Mouse (Mus musculus) embryonic facial prominence, embryonic 12.5 days (tissue): Measurements from ENCODE around the gene St3gal2. TPM values are rescaled to one million over a fixed set of nuclear protein-coding genes. Genes with fewer than 3 reads are reported as not detected.
"Not testable (repeated sequence)": the region's sequence is repeated elsewhere in the genome, so short reads cannot be mapped to it uniquely, and the experiment has no call there.

Experiments
- ATAC-seq: fragments of 200-750 bp; cut with Nextera tagmentation; 2 replicates; pipeline ENCODE4 v1.8.0; 2017; ENCODE audit not compliant: insufficient number of reproducible peaks, insufficient read depth, low FRiP score, low TSS enrichment
- H3K27ac ChIP-seq: fragments of 300-500 bp; sonication (generic); 2 replicates; pipeline ENCODE4 v1.5.1; 2016; ENCODE audit warnings: mild to moderate bottlenecking
- H3K27me3 ChIP-seq: fragments of 300-500 bp; sonication (generic); 2 replicates; pipeline ENCODE4 v1.6.1; 2016; ENCODE audit warnings: mild to moderate bottlenecking, moderate library complexity
- H3K36me3 ChIP-seq: fragments of 300-500 bp; sonication (generic); 2 replicates; pipeline ENCODE4 v1.6.1; 2016; ENCODE audit warnings: mild to moderate bottlenecking
- H3K4me1 ChIP-seq: fragments of 300-500 bp; sonication (generic); 2 replicates; pipeline ENCODE4 v1.6.1; 2016
- H3K4me2 ChIP-seq: fragments of 300-500 bp; sonication (generic); replicated peaks from 2 replicates; pipeline ENCODE4 v1.6.1; 2016; ENCODE audit warnings: mild to moderate bottlenecking, moderate library complexity
- H3K4me3 ChIP-seq: fragments of 300-500 bp; sonication (generic); 2 replicates; pipeline ENCODE4 v1.5.1; 2016; ENCODE audit warnings: mild to moderate bottlenecking
- H3K9ac ChIP-seq: fragments of 300-500 bp; sonication (generic); 2 replicates; pipeline ENCODE4 v1.6.1; 2016; ENCODE audit warnings: mild to moderate bottlenecking, moderate library complexity
- H3K9me3 ChIP-seq: fragments of 300-500 bp; sonication (generic); 2 replicates; pipeline ENCODE4 v1.6.1; 2016; ENCODE audit warnings: mild to moderate bottlenecking, moderate library complexity
- WGBS: fragments of 180-500 bp; shearing (Covaris S2); methylation state at CpG from one replicate; pipeline ENCODE4 v1.1.7; 2016; 5-methylcytosine and 5-hydroxymethylcytosine counted together
- polyA plus RNA-seq: library from polyadenylated mRNA; unstranded; fragments of >200 nt; fragmentation: Nextera tagmentation; extraction: Ambion mirVana; gene quantifications from 2 replicates; pipeline ENCODE4 v1.2.1, GENCODE M21; 2016

The St3gal2 gene
- polyA plus RNA-seq, 1 experiment from 2014 or later: 45.5 TPM

DNA sequence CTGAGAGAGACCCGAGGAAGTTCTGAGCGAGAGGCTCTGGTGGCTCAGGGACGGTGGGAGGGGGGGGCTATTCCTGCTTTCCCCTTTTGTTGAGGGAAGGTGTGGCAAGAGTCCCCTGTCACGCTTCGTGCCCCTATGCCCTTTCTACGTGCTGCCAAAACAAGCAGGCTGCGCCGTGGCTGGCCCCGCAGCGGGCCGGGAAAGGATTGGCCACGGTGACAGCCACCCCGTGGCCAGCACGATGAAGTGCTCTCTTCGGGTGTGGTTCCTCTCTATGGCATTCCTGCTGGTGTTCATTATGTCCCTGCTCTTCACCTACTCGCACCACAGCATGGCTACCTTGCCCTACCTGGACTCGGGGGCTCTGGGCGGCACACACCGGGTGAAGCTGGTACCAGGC, 37.7 kb downstream of the St3gal2 start:
- H3K36me3 ChIP-seq: peaks cover 48% of the 10 kb centered on the region

DNA sequence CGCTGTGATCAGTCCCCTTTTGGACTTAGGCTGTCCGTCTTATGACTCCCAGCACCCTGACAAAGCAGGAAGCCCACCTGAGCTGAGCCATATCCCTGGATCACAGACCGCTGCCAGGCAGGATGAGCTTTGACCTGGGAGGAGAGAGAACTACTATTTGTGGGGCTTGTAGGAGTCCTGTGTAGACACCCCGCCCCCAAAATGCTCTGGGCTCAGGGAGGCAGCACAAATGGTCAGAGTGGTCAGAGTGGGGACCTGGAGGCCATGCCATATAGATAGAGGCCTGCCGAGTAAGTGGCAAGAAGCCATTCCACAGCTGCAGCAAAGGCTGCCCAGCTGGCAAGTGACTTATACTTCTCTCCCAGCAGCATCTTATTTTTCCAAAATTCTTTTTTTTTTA, 38.4 kb downstream of the St3gal2 start:
- Histone ChIP-seq H3K36me3 (peaks cover 53% of the 10 kb centered on the region), H3K4me1 (no peaks in the 10 kb centered on the region), H3K27me3 (no peaks in the 10 kb centered on the region), H3K4me3 (no peak overlapping the region), H3K4me2 (no peak overlapping the region), H3K9me3 (no peaks in the 10 kb centered on the region), H3K27ac (no peak overlapping the region), H3K9ac (no peak overlapping the region)
- ATAC-seq: no peak
- 91% methylated on average over 5 of the region's 5 CpGs for WGBS

More for the DNA sequence above, 37.7 kb downstream of the St3gal2 start:
- H3K4me3 ChIP-seq: no peak overlapping the region
- no peak overlapping the region for H3K9ac ChIP-seq
- no peaks in the 10 kb centered on the region for H3K4me1 ChIP-seq
- ATAC-seq: no peak
- no peak overlapping the region for H3K27ac ChIP-seq
- 93% methylated on average over 19 of the region's 19 CpGs for WGBS
- no peak overlapping the region for H3K4me2 ChIP-seq
- H3K27me3 ChIP-seq: no peaks in the 10 kb centered on the region
- no peaks in the 10 kb centered on the region for H3K9me3 ChIP-seq

DNA sequence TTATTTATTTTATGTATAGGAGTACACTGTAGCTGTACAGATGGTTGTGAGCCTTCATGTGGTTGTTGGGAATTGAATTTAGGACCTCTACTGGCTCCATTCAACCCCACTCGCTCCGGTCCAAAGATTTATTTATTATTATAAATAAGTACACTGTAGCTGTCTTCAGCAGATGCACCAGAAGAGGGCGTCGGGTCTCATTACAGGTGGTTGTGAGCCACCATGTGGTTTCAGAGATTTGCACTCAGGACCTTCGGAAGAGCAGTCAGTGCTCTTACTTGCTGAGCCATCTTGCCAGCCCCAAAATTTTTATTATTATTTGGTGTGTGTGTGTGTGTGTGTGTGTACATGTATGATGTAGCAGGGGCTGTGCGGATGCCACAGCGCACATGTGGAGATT, 38.8 kb downstream of the St3gal2 start:
- not testable (repeated sequence) for H3K4me2 ChIP-seq, H3K9ac ChIP-seq, ATAC-seq, H3K27me3 ChIP-seq, H3K4me3 ChIP-seq, H3K4me1 ChIP-seq, H3K27ac ChIP-seq, H3K9me3 ChIP-seq
- 95% methylated on average over 7 of the region's 7 CpGs for WGBS
- peaks cover 54% of the 10 kb centered on the region for H3K36me3 ChIP-seq

DNA sequence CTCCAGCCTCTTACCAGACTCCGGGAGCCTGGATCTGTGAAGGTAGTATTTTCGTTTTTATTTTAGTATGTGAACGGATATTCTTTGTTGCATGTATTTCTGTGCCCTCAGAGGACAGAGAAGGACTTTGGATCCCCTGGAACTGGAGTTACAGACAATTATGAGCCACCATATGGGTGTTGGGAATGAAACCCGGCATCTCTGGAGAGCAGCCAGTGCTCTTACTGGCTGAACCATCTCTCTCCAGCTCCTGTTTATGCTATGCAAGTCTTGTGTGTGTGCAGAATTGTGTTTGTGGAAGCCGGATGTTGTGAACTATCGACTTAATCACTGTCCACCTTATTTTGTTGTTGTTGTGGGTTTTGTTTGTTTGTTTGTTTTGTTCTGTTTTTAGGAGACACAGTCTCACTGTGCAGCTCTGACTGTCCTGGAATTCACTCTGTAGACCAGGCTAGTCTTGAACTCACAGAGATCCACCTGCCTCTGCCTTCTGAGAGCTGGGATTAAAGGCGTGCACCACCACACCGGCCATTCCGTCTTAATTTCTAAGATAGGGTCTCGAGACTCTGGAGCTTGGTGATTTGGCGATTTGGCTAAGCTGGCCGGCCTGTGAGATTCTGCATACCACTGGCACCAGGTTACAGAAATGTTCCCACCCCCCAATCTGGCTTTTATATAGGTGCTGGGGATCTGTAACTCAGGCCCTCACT, 39.5 kb downstream of the St3gal2 start:
- no peaks in the 10 kb centered on the region for H3K9me3 ChIP-seq
- H3K36me3 ChIP-seq: peaks cover 55% of the 10 kb centered on the region
- H3K4me3 ChIP-seq: no peak overlapping the region
- no peak overlapping the region for H3K9ac ChIP-seq
- H3K4me1 ChIP-seq: no peaks in the 10 kb centered on the region
- no peak for ATAC-seq
- no peak overlapping the region for H3K4me2 ChIP-seq
- H3K27me3 ChIP-seq: no peaks in the 10 kb centered on the region
- 94% methylated on average over 12 of the region's 12 CpGs for WGBS
- H3K27ac ChIP-seq: no peak overlapping the region

DNA sequence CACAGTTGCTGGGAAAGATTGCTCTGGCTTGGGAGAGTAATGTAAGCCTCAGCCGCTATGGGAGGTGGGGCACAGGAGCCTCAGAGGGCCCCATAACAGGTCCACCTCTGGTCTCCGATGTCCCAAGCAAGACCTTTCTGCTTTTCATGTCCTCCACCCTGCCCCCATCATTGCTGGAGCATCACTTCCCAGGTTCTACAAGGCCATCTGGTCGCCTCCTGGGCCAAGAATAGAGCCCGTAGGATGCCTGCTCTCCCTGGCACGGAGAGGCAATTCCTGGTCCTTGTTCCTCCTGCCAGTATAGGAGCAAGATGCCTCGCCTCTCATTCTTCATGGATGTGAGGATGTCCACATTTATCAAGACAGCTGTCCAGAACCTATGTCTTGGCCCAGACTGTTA, 40.2 kb downstream of the St3gal2 start:
- Histone ChIP-seq H3K36me3 (peaks cover 58% of the 10 kb centered on the region), H3K9me3 (no peaks in the 10 kb centered on the region), H3K9ac (no peak overlapping the region), H3K4me1 (no peaks in the 10 kb centered on the region), H3K27me3 (no peaks in the 10 kb centered on the region), H3K4me2 (no peak overlapping the region), H3K27ac (no peak overlapping the region), H3K4me3 (no peak overlapping the region)
- WGBS: 87% methylated on average over 6 of the region's 6 CpGs
- no peak for ATAC-seq

DNA sequence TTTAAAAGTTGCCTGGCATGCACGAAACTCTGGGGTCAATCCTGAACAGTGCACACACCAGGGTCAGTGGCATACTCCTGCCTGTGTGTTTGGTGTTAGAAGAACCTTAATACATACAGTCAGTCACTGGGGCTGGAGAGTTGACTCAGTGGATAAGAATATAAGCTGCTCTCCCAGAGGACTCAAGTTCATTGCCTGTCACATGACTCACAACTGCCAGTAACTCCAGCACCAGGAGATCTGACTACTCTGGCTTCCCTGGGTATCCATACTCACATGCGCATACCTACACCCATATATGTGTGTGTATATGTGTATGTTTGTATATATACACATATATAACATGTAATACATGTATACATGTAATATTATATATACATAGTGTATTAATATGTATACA, 43.3 kb downstream of the St3gal2 start:
- Histone ChIP-seq H3K27ac (no peak overlapping the region), H3K36me3 (peaks cover 63% of the 10 kb centered on the region), H3K4me3 (no peak overlapping the region), H3K4me2 (no peak overlapping the region), H3K27me3 (no peaks in the 10 kb centered on the region), H3K9ac (no peak overlapping the region), H3K4me1 (no peaks in the 10 kb centered on the region), H3K9me3 (no peaks in the 10 kb centered on the region)
- no peak for ATAC-seq
- 95% methylated on average over 2 of the region's 2 CpGs for WGBS

DNA sequence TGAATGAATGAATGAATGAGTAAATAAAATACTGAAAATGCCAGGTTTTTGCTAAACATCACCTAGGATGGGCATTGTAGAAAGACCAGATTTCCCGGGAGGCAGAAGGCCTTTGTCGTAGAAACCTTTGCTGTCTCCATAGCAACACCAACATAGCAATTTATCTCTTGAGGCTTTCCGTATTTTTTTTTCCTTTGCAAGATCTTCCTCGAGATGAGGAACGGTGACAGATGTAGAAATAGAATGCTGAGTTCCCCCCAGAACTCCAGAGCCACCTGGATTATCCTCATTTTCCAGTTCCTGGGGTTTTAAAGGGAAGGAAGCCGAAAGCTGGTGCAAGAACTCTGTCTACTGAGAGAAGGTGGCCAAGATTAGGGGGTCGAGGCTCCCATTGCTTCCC, 44.9 kb downstream of the St3gal2 start:
- Histone ChIP-seq H3K36me3 (peaks cover 59% of the 10 kb centered on the region), H3K27me3 (no peaks in the 10 kb centered on the region), H3K4me3 (no peak overlapping the region), H3K27ac (no peak overlapping the region; the same call in 1 of the 2 replicates), H3K9me3 (no peaks in the 10 kb centered on the region), H3K9ac (no peak overlapping the region), H3K4me1 (no peaks in the 10 kb centered on the region), H3K4me2 (no peak overlapping the region)
- WGBS: 80% methylated on average over 7 of the region's 7 CpGs
- ATAC-seq: no peak

DNA sequence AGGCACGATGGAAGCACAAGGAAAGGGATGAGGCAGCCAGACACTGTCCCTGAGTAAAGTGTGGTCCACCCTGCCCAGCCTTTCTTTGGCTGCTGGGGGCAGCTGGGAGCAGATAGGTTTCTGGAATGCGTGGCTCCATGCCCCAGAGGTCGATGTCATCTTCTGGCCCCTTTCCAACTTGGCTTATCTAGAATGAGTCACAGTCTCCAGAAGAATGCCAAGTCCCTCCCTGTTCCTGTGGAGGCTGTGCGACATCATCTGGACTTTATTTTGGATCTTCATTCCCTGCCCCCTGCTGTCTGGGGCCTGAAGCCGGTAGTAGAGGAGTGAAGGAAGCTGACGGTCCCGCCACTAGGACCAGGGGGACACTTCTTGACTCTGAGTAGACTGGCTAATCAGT, 45.9 kb downstream of the St3gal2 start:
- Histone ChIP-seq H3K27ac (no peak overlapping the region), H3K4me1 (no peaks in the 10 kb centered on the region), H3K4me2 (no peak overlapping the region), H3K27me3 (no peaks in the 10 kb centered on the region), H3K36me3 (peaks cover 51% of the 10 kb centered on the region), H3K9ac (no peak overlapping the region), H3K4me3 (no peak overlapping the region), H3K9me3 (no peaks in the 10 kb centered on the region)
- 53% methylated on average over 7 of the region's 7 CpGs for WGBS
- no peak for ATAC-seq

DNA sequence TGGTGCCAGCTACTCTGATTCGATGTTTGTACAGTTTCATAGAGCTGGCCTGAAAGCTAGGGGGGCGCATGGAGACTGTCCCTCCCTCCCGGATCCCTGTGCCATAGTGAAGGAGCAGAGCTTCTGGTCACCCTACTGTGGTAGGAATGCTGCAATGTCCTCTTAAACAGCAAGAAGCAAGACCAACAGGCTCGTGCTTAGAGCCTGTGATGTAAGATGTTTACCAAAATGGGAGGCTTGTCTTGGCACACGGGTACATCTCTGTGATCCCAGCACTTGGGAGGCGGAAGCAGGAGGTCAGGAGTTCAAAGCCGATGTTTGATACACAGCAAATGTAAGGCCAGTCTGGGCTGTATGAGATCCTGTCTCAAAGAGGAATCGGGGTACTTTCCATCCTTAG, 46.9 kb downstream of the St3gal2 start:
- ATAC-seq: no peak
- H3K9me3 ChIP-seq: no peaks in the 10 kb centered on the region
- peaks cover 56% of the 10 kb centered on the region for H3K36me3 ChIP-seq

DNA sequence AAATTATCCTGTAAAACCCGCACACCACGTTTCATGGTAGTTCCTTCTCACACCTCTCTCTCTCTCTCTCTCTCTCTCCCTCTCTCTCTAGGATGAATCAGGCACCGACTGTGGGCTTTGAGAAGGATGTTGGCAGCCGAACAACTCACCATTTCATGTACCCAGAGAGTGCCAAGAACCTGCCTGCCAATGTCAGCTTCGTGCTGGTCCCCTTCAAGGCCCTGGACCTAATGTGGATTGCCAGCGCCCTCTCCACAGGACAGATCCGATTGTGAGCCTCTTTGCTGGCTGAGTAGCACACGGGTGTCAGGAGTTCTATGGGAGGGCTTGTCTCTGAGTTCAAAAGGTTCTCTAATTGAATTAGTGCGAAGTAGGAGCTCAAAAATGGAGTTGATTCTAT, 47.6 kb downstream of the St3gal2 start:
- H3K4me3 ChIP-seq: no peak overlapping the region
- H3K4me2 ChIP-seq: no peak overlapping the region
- H3K27ac ChIP-seq: no peak overlapping the region
- no peak overlapping the region for H3K9ac ChIP-seq
- peaks cover 48% of the 10 kb centered on the region for H3K36me3 ChIP-seq
- H3K9me3 ChIP-seq: no peaks in the 10 kb centered on the region
- no peaks in the 10 kb centered on the region for H3K4me1 ChIP-seq
- no peak for ATAC-seq
- WGBS: 78% methylated on average over 9 of the region's 9 CpGs
- H3K27me3 ChIP-seq: no peaks in the 10 kb centered on the region

More for the DNA sequence above, 46.9 kb downstream of the St3gal2 start:
- Histone ChIP-seq H3K4me1 (no peaks in the 10 kb centered on the region), H3K27me3 (no peaks in the 10 kb centered on the region), H3K4me3 (no peak overlapping the region), H3K4me2 (no peak overlapping the region), H3K27ac (no peak overlapping the region), H3K9ac (no peak overlapping the region)
- 86% methylated on average over 8 of the region's 8 CpGs for WGBS

DNA sequence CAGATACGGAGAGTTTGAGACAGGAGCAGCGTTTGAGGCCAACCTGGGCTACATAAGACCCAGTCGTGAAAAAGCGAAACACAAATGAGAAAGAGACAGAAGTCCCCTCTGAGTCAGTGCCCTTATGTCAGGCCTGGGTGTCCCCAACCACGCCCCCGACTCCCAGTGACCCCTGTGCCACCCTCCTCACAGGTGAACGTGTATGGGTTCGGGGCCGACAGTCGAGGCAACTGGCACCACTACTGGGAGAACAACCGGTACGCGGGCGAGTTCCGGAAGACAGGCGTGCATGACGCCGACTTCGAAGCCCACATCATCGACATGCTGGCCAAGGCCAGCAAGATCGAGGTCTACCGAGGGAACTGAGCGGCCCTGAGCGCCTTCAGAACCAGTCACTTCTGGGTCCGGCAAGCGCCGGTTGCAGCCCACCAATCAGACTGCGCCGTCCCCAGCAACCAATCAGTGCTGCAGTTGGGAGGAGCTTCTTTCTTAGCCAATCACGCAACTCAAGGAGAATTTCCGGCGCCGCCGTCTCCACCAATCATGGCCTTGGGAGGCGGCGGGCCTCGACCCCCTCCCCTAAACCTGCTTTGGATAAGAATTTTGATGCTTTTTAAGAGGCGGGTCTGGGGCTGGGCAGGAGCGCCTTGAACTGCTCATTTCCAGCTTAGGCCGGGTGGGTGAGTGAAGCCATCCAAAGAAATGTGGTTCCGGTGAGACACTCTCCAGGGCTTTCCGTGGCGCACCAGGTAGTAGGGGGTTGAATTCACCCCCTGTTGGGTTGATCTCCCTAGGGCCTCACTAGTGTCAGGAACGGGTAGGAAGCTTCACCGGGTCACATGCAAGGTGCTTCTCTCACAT, 50.4 kb downstream of the St3gal2 start:
- no peaks in the 10 kb centered on the region for H3K4me1 ChIP-seq
- peak overlapping the region; percentile 50 for H3K9ac ChIP-seq
- H3K27me3 ChIP-seq: no peaks in the 10 kb centered on the region
- ATAC-seq: peak; percentile 91
- peak overlapping the region; percentile 37 for H3K4me3 ChIP-seq
- H3K4me2 ChIP-seq: peak overlapping the region; percentile 61
- peaks cover 53% of the 10 kb centered on the region for H3K36me3 ChIP-seq
- 5% methylated on average over 45 of the region's 45 CpGs for WGBS
- no peaks in the 10 kb centered on the region for H3K9me3 ChIP-seq
- peak overlapping the region; percentile 47; the same call in 1 of the 2 replicates for H3K27ac ChIP-seq

DNA sequence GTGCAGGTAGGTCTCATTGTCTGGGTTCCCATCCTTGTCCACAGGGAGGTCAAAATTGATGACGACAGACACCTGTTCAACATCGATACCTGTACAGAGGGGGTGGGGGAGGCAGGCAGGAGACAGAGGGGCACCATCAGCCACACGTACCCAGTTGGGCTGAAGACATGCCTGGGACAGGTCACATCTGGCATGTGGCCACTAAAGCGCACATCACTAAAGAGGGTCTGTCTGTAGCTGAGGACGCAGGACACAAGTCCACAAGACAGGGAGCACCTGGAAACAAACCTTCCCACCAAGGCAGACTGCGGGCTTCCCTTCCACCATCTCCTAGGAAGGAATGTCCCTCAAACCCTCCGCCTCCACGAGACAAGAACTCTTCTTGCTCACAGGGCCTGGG, 56.8 kb downstream of the St3gal2 start:
- not testable (repeated sequence) for H3K27me3 ChIP-seq, H3K27ac ChIP-seq, ATAC-seq, H3K9me3 ChIP-seq, H3K9ac ChIP-seq, H3K4me2 ChIP-seq, H3K4me1 ChIP-seq, H3K4me3 ChIP-seq
- WGBS: 94% methylated on average over 8 of the region's 8 CpGs
- H3K36me3 ChIP-seq: peaks cover 54% of the 10 kb centered on the region
